In the genomic region with DNA sequence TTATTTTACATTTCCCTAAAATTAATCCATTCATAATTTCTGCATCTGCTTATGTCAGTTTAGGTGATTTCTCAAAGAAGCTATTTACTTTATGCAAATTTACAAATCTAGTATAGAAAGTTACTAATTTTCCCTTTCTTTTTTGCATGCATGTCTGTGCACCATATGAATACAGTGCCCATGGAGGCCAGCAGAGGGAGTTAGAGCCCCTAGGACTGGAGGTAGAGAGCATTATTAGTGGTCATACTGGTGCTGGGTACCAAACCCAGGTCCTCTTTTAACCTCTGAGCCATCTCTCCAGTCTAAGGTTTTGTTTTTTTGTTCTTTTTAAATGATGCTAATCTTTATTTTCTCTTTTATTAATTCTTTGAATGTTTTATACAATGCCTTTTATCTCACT, we compare ENCODE assay signal across 23 mouse cellular contexts.
DNase-seq lines count a peak whose midpoint lies in the region; ATAC-seq and TF ChIP-seq lines count a peak whose summit lies in the region.
"Had no signal": no experiment of that assay in that cellular context is flagged by ENCODE, and none has a peak within 500 bp of the region (broad histone marks: within the 10 kb centered on the region; RNA-seq: fewer than 3 reads in every experiment).

No protein-coding gene starts in this region.

- POLR2A ChIA-PET in Patski (lab: Charles Lee), result no interaction called here

- no peak overlapping the region for H3K27ac ChIP-seq in hindbrain, postnatal 0 days
- H3K27ac ChIP-seq in hindbrain, embryonic 11.5 days (ENCODE audit: low read depth, low read length), result no peak overlapping the region
- H3K27ac ChIP-seq in lung, postnatal 0 days (ENCODE audit: low read length), result no peak overlapping the region
- H3K27ac ChIP-seq in CH12.LX (ENCODE audit: insufficient read depth, low read depth), result no peak overlapping the region
- no peak overlapping the region for H3K27ac ChIP-seq in forebrain, embryonic 15.5 days (replicated peaks)
- H3K27ac ChIP-seq: hindbrain, embryonic 15.5 days; kidney, embryonic 15.5 days; limb, embryonic 12.5 days; midbrain, embryonic 13.5 days; neural tube, embryonic 12.5 days had no signal

- no peak overlapping the region for H3K9ac ChIP-seq in hindbrain, postnatal 0 days (replicated peaks; ENCODE audit: low read length)
- H3K9ac ChIP-seq in hindbrain, embryonic 11.5 days (ENCODE audit: low read depth, low read length), result no peak overlapping the region
- no peak overlapping the region for H3K9ac ChIP-seq in lung, postnatal 0 days (replicated peaks; ENCODE audit: low read depth)
- H3K9ac ChIP-seq in CH12.LX (ENCODE audit: insufficient read depth, low read depth), result no peak overlapping the region
- H3K9ac ChIP-seq in forebrain, embryonic 15.5 days (replicated peaks), result no peak overlapping the region
- H3K9ac ChIP-seq: hindbrain, embryonic 15.5 days; kidney, embryonic 15.5 days; limb, embryonic 12.5 days; midbrain, embryonic 13.5 days; neural tube, embryonic 12.5 days had no signal

- no peak for TF ChIP-seq POLR2A in CH12.LX (IDR thresholded peaks at IDR 0.05; ENCODE audit: low read depth, low read length)

- CTCF ChIA-PET in Patski (lab: Charles Lee), result no interaction called here

- TF ChIP-seq CTCF in hindbrain, postnatal 0 days (IDR thresholded peaks at IDR 0.05; ENCODE audit: low read depth), result 0 out of 2 replicates have a peak, but pooled peaks have one; percentile 20
- TF ChIP-seq CTCF in lung, postnatal 0 days (IDR thresholded peaks at IDR 0.05), result 0 out of 2 replicates have a peak, but pooled peaks have one; percentile 3
- TF ChIP-seq CTCF in CH12.LX (conservative IDR thresholded peaks at IDR 0.05 in 1 of 2, IDR thresholded peaks at IDR 0.05 in 1 of 2; ENCODE audit: low read depth in 2 of 2, low read length in 2 of 2) (peak; percentile 17 to 52; a peak in 2 of 4 replicates), Patski (IDR thresholded peaks at IDR 0.05) (peak; percentile 37)

- H3K79me2 ChIP-seq in CH12.LX (replicated peaks; ENCODE audit: control insufficient read depth, extremely low read depth, insufficient read depth, poor library complexity, severe bottlenecking), result no peaks in the 10 kb centered on the region

- DNase-seq in hindbrain, postnatal 0 days (ENCODE audit: low spot score), result no peak
- DNase-seq in hindbrain, embryonic 11.5 days (ENCODE audit: low spot score), result no peak
- DNase-seq in lung, postnatal 0 days (ENCODE audit: low spot score), result no peak
- no peak for DNase-seq in lung, postnatal 14 days
- DNase-seq in CH12.LX (ENCODE audit: extremely low read depth), result peak; percentile 2
- no peak for DNase-seq in Patski (ENCODE audit: low read depth, low spot score)
- DNase-seq: adrenal gland, adult 2 months; cerebellum, adult 11 months; cerebellum, postnatal 14 days; gastrocnemius, postnatal 25 days; heart, postnatal 4 days; lung, adult 2 months; lung, postnatal 36 days; retina, postnatal 1 day had no signal

- no peaks in the 10 kb centered on the region for H3K27me3 ChIP-seq in hindbrain, postnatal 0 days (ENCODE audit: insufficient read depth, low read length)
- H3K27me3 ChIP-seq in hindbrain, embryonic 11.5 days (ENCODE audit: control insufficient read depth, insufficient read depth, low read length), result no peaks in the 10 kb centered on the region
- H3K27me3 ChIP-seq in lung, postnatal 0 days (replicated peaks; ENCODE audit: insufficient read depth, low read length), result no peaks in the 10 kb centered on the region
- H3K27me3 ChIP-seq in CH12.LX (replicated peaks) (peaks cover 79% of the 10 kb centered on the region), Patski (peaks cover 5% of the 10 kb centered on the region)
- H3K27me3 ChIP-seq in forebrain, embryonic 15.5 days, result no peaks in the 10 kb centered on the region
- H3K27me3 ChIP-seq: hindbrain, embryonic 15.5 days; kidney, embryonic 15.5 days; limb, embryonic 12.5 days; megakaryocyte, embryonic 14.5 days; midbrain, embryonic 13.5 days; neural tube, embryonic 12.5 days had no signal

- TF ChIP-seq RAD21 in CH12.LX (IDR thresholded peaks at IDR 0.05; ENCODE audit: low read depth, low read length), result peak; percentile 32

- H3K4me2 ChIP-seq in hindbrain, postnatal 0 days (ENCODE audit: low read depth, low read length), result no peak overlapping the region
- H3K4me2 ChIP-seq in hindbrain, embryonic 11.5 days (replicated peaks; ENCODE audit: low read depth, low read length), result no peak overlapping the region
- no peak overlapping the region for H3K4me2 ChIP-seq in lung, postnatal 0 days (replicated peaks; ENCODE audit: low read depth, low read length)
- H3K4me2 ChIP-seq in CH12.LX (ENCODE audit: insufficient read depth, low read depth, poor library complexity, severe bottlenecking), result no peak overlapping the region
- no peak overlapping the region for H3K4me2 ChIP-seq in forebrain, embryonic 15.5 days (replicated peaks)
- H3K4me2 ChIP-seq: hindbrain, embryonic 15.5 days; kidney, embryonic 15.5 days; limb, embryonic 12.5 days; liver, embryonic 11.5 days; midbrain, embryonic 13.5 days; neural tube, embryonic 12.5 days had no signal

- no peak overlapping the region for H3K4me3 ChIP-seq in hindbrain, postnatal 0 days (ENCODE audit: low read length)
- H3K4me3 ChIP-seq in hindbrain, embryonic 11.5 days (ENCODE audit: low read depth, low read length), result no peak overlapping the region
- H3K4me3 ChIP-seq in lung, postnatal 0 days (ENCODE audit: low read depth, low read length), result no peak overlapping the region
- no peak overlapping the region for H3K4me3 ChIP-seq in CH12.LX (replicated peaks in 1 of 3; ENCODE audit: low read depth in 2 of 3, low read length in 2 of 3, poor library complexity in 1 of 3)
- no peak overlapping the region for H3K4me3 ChIP-seq in forebrain, embryonic 15.5 days
- H3K4me3 ChIP-seq: hindbrain, embryonic 15.5 days; kidney, embryonic 15.5 days; limb, embryonic 12.5 days; megakaryocyte, embryonic 14.5 days; midbrain, embryonic 13.5 days; neural tube, embryonic 12.5 days had no signal

- dilution Hi-C loops in CH12.LX (cut with MboI; ENCODE audit: extremely low pct_ligation_motif_present, extremely low pct_unique_long_range_greater_than_20kb, low sequenced_read_pairs), result no loop called here

- no peak for TF ChIP-seq EP300 in lung, postnatal 0 days (IDR thresholded peaks at IDR 0.05)
- no peak for TF ChIP-seq EP300 in CH12.LX (IDR thresholded peaks at IDR 0.05; ENCODE audit: low read length)

- H3K9me3 ChIP-seq in hindbrain, postnatal 0 days (ENCODE audit: low read length), result no peaks in the 10 kb centered on the region
- no peaks in the 10 kb centered on the region for H3K9me3 ChIP-seq in hindbrain, embryonic 11.5 days (ENCODE audit: control insufficient read depth, low read length)
- H3K9me3 ChIP-seq in lung, postnatal 0 days (ENCODE audit: low read length), result no peaks in the 10 kb centered on the region
- peaks cover 7% of the 10 kb centered on the region for H3K9me3 ChIP-seq in CH12.LX (replicated peaks; ENCODE audit: low read length)
- no peaks in the 10 kb centered on the region for H3K9me3 ChIP-seq in forebrain, embryonic 15.5 days
- H3K9me3 ChIP-seq: hindbrain, embryonic 15.5 days; kidney, embryonic 15.5 days; limb, embryonic 12.5 days had no signal

- in situ Hi-C loops in CH12.LX (cut with MboI; ENCODE audit: low pct_ligation_motif_present, low pct_unique_long_range_greater_than_20kb, low sequenced_read_pairs), result loop anchor here (25.0 kb wide), 1 partner anchor 472 kb away; the partner anchor contains the start of genes Aipl1 and Pimreg
- in situ Hi-C loops in Patski (cut with MboI; ENCODE audit: low pct_unique_long_range_greater_than_20kb), result loop anchor here (5.0 kb wide), 1 partner anchor 457 kb away; no protein-coding TSS in a partner anchor

- no peaks in the 10 kb centered on the region for H3K36me3 ChIP-seq in hindbrain, postnatal 0 days (ENCODE audit: insufficient read depth, low read length)
- no peaks in the 10 kb centered on the region for H3K36me3 ChIP-seq in hindbrain, embryonic 11.5 days (ENCODE audit: control insufficient read depth, insufficient read depth, low read length)
- H3K36me3 ChIP-seq in lung, postnatal 0 days (ENCODE audit: insufficient read depth, low read length), result no peaks in the 10 kb centered on the region
- H3K36me3 ChIP-seq in CH12.LX (replicated peaks in 1 of 2; ENCODE audit: control insufficient read depth in 1 of 2, insufficient read depth in 1 of 2, low read length in 1 of 2), result no peaks in the 10 kb centered on the region
- no peaks in the 10 kb centered on the region for H3K36me3 ChIP-seq in forebrain, embryonic 15.5 days
- H3K36me3 ChIP-seq: hindbrain, embryonic 15.5 days; kidney, embryonic 15.5 days; limb, embryonic 12.5 days; midbrain, embryonic 13.5 days; neural tube, embryonic 12.5 days had no signal

- H3K4me1 ChIP-seq in hindbrain, postnatal 0 days (ENCODE audit: insufficient read depth, low read length), result no peaks in the 10 kb centered on the region
- no peaks in the 10 kb centered on the region for H3K4me1 ChIP-seq in hindbrain, embryonic 11.5 days (replicated peaks; ENCODE audit: control insufficient read depth, insufficient read depth, low read length)
- no peaks in the 10 kb centered on the region for H3K4me1 ChIP-seq in lung, postnatal 0 days (ENCODE audit: insufficient read depth, low read depth, low read length)
- no peaks in the 10 kb centered on the region for H3K4me1 ChIP-seq in CH12.LX (ENCODE audit: control insufficient read depth in 1 of 2, insufficient read depth in 2 of 2)
- H3K4me1 ChIP-seq in forebrain, embryonic 15.5 days, result no peaks in the 10 kb centered on the region
- H3K4me1 ChIP-seq: hindbrain, embryonic 15.5 days; kidney, embryonic 15.5 days; limb, embryonic 12.5 days; megakaryocyte, embryonic 14.5 days; midbrain, embryonic 13.5 days; neural tube, embryonic 12.5 days had no signal

- no peak for ATAC-seq in hindbrain, postnatal 0 days
- no peak for ATAC-seq in hindbrain, embryonic 11.5 days (ENCODE audit: low FRiP score)
- no peak for ATAC-seq in lung, postnatal 0 days
- ATAC-seq in Patski, result no peak
- no peak for ATAC-seq in forebrain, embryonic 15.5 days (replicated peaks)
- ATAC-seq: intestine, embryonic 16.5 days; midbrain, embryonic 13.5 days had no signal

TF ChIP-seq in CH12.LX, 34 proteins besides CTCF, POLR2A, EP300 and RAD21:
- TF ChIP-seq SMC3 (IDR thresholded peaks at IDR 0.05; ENCODE audit: low read depth, low read length) (peak; percentile 23), USF2 (conservative IDR thresholded peaks at IDR 0.05; ENCODE audit: low read depth, low read length) (no peak), NELFE (IDR thresholded peaks at IDR 0.05; ENCODE audit: low read depth, low read length) (no peak), USF1 (IDR thresholded peaks at IDR 0.05; ENCODE audit: low read depth, low read length) (no peak), ELF1 (IDR thresholded peaks at IDR 0.05; ENCODE audit: low read depth, low read length) (no peak)
